Mouse (Mus musculus): ENCODE data around the gene 1700069L16Rik.

Gene 1700069L16Rik

DNA sequence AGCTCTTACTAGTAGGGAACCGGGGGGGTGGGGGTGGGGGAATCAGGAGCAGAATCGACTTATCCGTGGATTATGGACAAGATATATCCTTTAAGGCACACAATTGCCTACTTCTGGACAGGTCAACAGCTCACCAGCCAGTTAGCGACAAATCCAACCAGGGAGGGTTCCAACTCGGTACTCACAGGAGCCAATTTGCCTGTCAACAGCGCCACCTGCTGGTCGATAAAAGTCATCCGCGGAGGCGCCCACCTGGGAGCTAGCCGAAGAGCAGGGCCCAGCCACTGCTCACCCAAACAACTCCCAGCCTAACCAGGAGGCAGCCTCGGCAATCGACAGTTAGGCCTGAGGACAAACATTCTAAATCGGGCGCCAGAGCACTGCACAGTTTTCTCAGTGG, at the start of gene 1700069L16Rik:
Gene 1700069L16Rik, minus strand, starts transcription at position 327 of the 400 bp plus-strand sequence.
- peak; percentile 78 for DNase-seq

DNA sequence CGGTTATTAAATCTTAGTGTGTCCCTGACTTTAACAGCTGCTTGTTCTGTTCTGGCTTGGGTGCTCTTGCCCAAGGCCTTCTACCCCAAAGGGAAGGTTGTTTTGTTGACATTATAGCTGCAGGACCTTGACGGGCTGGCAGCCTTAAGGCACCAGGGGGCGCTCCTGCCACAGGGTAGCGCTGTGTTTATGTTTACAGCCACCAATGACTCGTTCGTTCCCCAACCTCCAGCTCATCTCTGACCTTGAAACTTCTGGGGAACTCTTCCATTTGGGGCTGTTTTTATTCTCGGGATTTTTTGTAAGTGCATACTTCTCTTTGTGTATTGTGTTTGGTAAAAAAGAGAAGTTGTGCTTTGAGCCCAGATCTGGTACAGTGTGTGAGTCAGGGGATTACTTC, 49.1 kb upstream of the 1700069L16Rik start:
- DNase-seq: peak; percentile 93

DNA sequence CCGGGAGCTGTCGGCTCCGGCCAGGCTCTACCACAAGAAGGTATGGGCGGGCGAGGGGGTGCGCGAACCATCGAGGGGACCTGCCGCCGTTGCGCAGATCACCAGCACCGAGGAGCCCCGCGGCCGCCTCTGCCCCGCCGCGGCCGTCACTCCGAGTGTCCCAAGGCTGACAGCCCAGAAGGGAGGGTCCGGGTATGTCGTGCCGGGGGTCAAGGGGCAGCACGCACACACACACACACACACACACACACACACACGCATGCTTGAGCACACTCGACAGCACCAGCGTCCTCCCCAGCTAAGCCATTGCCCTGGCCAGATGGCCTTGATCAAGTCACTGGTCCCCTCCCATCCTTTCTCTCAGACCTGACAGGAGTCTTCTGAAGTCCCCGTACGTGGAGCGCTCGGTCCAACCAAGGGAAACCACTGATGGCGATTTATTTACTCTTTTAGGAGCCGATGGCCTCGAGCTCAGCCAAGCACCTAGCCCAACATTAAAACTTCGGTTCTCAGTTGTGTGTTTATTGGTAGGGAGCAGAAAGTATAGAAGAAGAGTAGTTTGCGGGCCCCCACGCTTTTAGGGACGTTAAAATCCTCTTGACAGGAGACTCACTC, 48.4 kb upstream of the 1700069L16Rik start:
- peak; percentile 41 for DNase-seq

GRCm38 (mm10) chr5:113772450-113772895, 47.9 kb upstream of the 1700069L16Rik start, which contains the start of the genes Sart3 and Iscu:
Gene Sart3 (minus strand): TSS chr5:113772510.
Gene Iscu (plus strand): TSS chr5:113772748.
- peak; percentile 96 for DNase-seq

- DNase-seq: peak; percentile 89
Measured at GRCm38 (mm10) chr5:113771213-113772162, 46.9 kb upstream of the 1700069L16Rik start.

- no peak for DNase-seq
Measured at GRCm38 (mm10) chr5:113768806-113769205, 44.2 kb upstream of the 1700069L16Rik start.

- no peak for DNase-seq
Measured at GRCm38 (mm10) chr5:113765641-113766526, 41.3 kb upstream of the 1700069L16Rik start.

DNA sequence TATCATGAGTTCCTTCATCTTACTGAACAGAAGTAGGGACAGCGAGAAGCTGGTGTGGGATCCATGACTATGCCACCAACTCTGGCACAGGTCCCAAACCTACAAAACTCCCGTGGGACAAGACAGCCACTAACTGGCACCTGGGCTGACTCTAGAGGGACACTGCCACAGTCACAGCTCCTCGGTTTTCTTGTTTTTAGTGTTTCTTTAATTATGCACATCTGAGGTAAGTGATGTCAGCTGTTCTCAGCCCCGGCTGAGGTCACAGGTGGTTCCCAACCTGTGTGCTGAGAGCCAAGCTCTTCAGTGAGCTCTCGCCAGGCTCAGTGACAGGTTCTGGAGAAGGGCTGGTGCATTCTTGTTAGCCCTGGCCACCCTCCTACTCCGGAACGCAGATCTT, 39.9 kb upstream of the 1700069L16Rik start:
- DNase-seq: no peak

DNA sequence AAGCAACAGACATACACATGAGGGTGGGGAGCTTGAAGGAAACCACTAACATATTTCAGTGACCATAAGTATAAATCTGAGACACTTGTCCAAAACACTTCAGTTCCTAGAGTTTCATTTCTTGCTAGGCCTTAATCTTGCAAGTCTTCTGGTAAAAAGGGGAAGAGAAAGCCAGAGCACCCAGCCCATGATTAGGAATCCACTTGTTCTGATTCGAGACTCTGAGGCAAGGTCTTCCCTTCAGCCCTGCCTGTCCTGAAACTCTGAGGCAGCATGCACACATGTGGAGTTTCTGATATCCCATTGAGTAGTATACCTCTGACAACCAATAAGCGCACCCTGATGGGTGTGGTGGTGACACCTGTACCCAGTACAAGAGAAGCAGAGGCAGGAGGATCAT, 37.0 kb upstream of the 1700069L16Rik start:
- DNase-seq: no peak

DNA sequence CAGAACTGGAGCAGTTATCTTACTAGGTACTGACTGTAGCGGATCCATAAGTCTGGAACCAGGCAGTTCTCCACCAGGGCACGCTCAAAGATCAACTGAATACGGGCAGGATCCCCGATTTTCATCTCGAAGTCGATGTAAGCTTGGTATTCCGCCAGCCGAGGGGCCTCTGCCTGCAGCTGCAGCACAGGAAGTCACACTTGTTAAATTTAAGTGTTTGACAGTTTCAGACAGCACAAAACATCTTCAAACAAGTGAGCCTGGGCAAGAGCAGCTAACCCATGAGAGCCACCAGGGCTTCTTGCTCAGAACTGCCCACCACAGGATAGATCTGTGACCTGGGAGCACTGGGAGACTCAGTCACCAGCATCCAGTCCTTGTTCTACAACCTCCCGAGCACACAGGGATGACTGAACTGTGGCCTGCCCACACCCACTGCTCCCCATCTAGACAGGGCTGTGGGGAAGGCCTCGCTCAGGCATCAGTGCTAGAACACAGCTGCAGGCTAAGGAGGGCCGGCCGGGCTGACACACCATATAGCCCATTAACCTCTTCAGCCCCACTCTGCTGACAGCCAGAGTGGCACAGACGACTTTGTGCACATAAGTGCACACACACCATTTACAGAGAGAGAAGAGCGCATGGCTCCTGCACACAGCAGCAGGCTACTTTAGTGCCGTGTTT, 30.9 kb upstream of the 1700069L16Rik start:
- no peak for DNase-seq

DNA sequence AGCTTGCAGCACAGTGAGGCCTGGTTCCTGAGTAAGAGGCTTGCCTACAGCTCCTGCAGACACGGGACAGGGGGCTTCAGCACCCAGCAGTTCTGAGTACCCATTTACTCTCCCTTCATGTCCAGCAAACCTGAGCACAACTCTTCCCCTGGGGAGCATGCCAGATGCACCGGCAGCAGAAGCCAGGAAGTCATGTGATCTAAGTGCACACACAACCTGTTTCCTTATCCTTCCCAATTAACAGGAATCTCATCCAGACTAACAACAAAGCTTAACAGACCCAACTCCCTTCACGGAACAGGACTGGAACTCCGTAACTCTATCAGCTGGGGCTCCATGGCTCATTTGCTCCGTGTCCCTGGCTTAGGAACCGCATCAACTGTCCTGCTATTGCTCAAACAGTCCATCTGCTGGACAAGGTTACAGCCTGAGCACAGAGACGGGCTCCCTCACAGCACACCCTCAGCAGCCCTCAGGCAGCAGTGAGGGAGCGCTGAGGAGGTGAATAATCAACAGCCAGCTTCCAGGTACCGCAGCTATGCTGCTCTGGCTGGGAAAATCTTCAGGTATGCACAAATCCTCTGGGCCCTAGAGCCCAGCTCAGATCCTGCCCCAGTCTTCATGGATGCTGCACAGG, 27.1 kb upstream of the 1700069L16Rik start:
- DNase-seq: no peak

- DNase-seq: no peak
Measured at GRCm38 (mm10) chr5:113748556-113749331, 24.2 kb upstream of the 1700069L16Rik start.

- DNase-seq: no peak
Measured at GRCm38 (mm10) chr5:113747629-113748028, 23.1 kb upstream of the 1700069L16Rik start.

GRCm38 (mm10) chr5:113737607-113738237, 13.2 kb upstream of the 1700069L16Rik start:
- no peak for DNase-seq

DNA sequence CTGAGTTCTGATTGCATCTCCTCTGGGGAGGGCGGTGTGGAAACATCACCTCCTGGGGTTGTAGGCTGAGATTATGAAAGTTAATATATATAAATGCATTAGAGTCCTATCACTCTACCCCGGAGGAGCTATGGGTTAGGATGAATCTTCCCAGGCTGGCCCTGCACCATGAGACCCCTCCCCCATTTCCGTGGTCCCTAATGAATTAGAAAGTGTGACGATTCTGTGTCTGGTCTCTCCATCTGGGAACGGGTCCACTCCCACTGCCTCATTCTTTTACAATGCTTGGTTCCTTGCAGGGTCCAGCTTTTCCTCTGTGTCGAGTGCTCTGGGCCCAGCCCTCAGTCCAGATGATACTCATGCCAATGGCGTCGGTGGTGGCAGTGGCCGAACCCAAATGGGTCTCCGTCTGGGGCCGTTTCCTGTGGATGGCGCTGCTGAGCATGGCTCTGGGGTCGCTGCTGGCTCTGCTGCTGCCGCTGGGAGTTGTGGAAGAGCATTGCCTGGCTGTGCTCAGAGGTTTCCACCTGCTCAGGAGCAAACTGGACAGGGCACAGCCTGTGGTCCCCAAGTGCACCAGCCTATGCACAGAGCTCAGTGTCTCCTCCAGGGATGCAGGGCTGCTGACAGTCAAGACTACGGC, 12.1 kb upstream of the 1700069L16Rik start:
- no peak for DNase-seq

DNA sequence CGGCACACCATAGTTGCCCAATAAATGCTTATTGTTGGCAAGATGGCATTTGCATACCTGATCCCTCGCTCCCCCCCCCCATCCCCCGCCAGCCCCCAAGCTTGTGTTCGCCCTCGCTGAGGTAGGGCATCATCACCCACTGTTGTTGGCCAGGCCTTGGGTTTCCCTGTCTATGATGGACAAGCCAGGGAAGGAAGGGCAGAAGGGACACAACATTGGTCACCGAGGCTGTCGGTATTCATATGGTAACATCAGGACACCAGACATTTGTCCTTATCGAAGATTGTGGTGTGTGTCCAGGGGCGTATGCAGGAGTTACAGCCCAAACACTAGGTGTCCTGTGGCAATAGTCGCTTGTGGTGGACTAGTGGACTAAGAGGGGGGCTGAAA, 11.5 kb upstream of the 1700069L16Rik start:
- no peak for DNase-seq

DNA sequence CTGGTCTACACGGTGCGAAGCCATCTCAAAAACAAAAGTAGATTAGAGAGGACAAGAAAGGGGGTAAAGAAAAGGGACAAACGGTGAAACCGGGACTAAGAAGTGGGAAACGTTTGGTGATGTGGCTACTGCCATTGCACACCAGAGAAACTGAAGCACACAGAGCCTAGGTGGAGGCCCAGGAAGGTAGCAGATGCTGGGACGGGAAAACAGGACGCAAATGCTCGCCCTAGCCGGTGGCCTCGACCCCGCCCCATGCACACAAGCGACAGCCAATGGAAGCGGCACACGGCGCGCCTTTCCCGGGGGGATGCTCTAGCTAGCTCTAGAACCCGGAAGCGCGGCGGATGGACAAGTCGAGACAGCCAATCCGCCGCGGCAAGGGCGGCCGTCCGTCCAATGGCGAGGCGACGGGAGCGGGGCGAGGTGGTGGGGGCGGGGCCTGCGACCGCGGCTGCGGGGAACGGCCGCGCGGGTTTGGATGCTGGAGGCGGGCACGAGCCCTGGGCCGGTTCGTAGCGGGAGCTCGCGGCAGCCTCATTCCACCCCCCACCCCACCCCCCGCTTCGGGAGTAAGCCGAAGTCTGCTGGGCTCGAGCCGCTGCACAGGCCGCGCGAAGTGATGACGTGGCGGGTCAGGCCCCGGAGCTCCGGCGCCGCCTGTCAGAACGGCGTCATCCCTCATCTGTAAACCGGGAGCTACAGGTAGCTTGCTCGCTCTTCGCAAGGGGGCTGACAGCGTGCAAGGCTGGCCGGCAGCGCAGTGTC, 11.0 kb upstream of the 1700069L16Rik start, which contains the start of gene Ficd:
Gene Ficd, plus strand, starts transcription at position 459 of the 768 bp plus-strand sequence.
- DNase-seq: peak; percentile 98

DNA sequence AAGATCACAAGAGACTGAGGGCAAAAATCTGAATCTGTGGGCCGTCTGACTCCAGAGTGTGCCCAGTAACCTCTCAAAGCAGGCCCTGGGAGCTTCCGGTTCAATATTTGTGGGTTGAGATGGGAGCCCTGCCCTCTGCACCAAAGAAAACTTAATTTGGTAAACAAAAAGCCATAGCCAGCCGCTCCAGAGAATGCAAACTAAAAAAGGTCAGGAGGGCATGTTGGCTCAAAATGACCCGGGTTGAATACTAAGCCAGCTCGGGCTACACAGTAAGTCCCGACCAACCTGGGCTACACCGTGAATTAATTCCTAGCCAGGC, 10.4 kb upstream of the 1700069L16Rik start:
- DNase-seq: peak; percentile 13

DNA sequence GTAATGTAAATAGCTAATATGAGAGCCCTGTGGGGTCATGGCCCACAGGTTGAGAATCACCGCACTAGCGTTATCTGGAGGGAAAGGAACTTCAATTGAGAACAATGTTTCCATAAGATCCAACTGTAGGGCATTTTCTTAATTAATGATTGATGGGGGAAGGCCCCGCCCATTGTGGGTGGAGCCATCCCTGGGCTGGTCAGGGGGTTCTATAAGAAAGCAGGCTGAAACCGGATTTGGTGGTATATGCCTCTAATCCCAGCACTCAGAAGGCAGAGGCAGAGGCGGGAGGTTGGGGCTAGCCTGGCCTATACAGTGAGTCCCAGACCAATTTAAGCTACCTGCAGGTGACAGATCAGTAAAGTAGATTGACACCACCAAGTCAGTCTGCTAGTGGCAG, 9.8 kb upstream of the 1700069L16Rik start:
- no peak for DNase-seq

All from liver (tissue).